Mouse (Mus musculus) heart, embryonic 13.5 days (tissue): Measurements from ENCODE around the gene 4931406P16Rik. TPM values are rescaled to one million over a fixed set of nuclear protein-coding genes. Genes with fewer than 3 reads are reported as not detected.

Experiments
- ATAC-seq: fragments of 200-750 bp; cut with Nextera tagmentation; 2 replicates; pipeline ENCODE4 v1.8.0; 2017; ENCODE audit warnings: moderate TSS enrichment; ENCODE audit not compliant: insufficient number of reproducible peaks, low FRiP score, low TSS enrichment; ENCODE audit errors: extremely low read depth
- H3K27ac ChIP-seq: fragments of 300-500 bp; sonication (generic); replicated peaks from 2 replicates; pipeline ENCODE4 v1.5.1; 2015; ENCODE audit warnings: moderate library complexity, mild to moderate bottlenecking, inconsistent platforms
- H3K27me3 ChIP-seq: fragments of 300-500 bp; sonication (generic); replicated peaks from 2 replicates; pipeline ENCODE4 v1.6.1; 2015; ENCODE audit warnings: mild to moderate bottlenecking, inconsistent platforms
- H3K36me3 ChIP-seq: fragments of 300-500 bp; sonication (generic); 2 replicates; pipeline ENCODE4 v1.6.1; 2015; ENCODE audit warnings: mild to moderate bottlenecking, inconsistent platforms
- H3K4me1 ChIP-seq: fragments of 300-500 bp; sonication (generic); 2 replicates; pipeline ENCODE4 v1.6.1; 2015; ENCODE audit warnings: inconsistent platforms
- H3K4me2 ChIP-seq: fragments of 300-500 bp; sonication (generic); 2 replicates; pipeline ENCODE4 v1.6.1; 2015; ENCODE audit warnings: inconsistent platforms, mild to moderate bottlenecking, moderate library complexity
- H3K4me3 ChIP-seq: fragments of 300-500 bp; sonication (generic); 2 replicates; pipeline ENCODE4 v1.5.1; 2015; ENCODE audit warnings: moderate library complexity, mild to moderate bottlenecking, inconsistent platforms
- H3K9ac ChIP-seq: fragments of 300-500 bp; sonication (generic); 2 replicates; pipeline ENCODE4 v1.6.1; 2015; ENCODE audit warnings: inconsistent platforms, mild to moderate bottlenecking, moderate library complexity
- H3K9me3 ChIP-seq: fragments of 300-500 bp; sonication (generic); 2 replicates; pipeline ENCODE4 v1.6.1; 2016; ENCODE audit warnings: inconsistent platforms
- WGBS: fragments of 180-500 bp; shearing (Covaris S2); methylation state at CpG from one replicate; pipeline ENCODE4 v1.1.7; 2015; ENCODE audit warnings: mixed read lengths; 5-methylcytosine and 5-hydroxymethylcytosine counted together
- polyA plus RNA-seq: library from polyadenylated mRNA; unstranded; fragments of >200 nt; fragmentation: Nextera tagmentation; extraction: Ambion mirVana; gene quantifications from 2 replicates; pipeline ENCODE4 v1.2.1, GENCODE M21; 2015

The 4931406P16Rik gene
- polyA plus RNA-seq, 1 experiment from 2014 or later = 28.4 TPM

DNA sequence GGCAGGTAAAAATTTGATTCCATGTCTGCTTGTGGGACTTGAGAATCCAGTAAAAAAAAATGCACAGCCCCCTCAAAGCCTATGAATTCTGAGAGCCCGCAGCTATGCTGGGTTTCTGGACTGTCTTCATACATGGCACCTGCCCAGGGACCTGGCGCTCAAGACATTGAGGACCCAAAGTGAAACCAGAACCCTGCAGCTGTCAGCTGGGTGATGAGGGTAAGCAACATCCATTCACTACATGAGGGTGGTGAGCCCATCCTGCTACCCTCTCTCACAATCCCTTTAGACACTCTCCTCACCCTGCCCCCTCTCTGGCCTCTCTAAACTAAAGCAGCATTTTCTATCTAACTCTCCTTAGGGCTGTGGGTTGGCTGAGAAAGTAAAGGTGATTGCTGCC lies 35.7 kb downstream of the 4931406P16Rik start:
- no peak overlapping the region for H3K4me2 ChIP-seq
- ATAC-seq = no peak
- no peak overlapping the region for H3K9ac ChIP-seq
- H3K27me3 ChIP-seq = no peaks in the 10 kb centered on the region
- peaks cover 4% of the 10 kb centered on the region; the same call in 1 of the 2 replicates for H3K9me3 ChIP-seq
- 94% methylated on average over 2 of the region's 2 CpGs for WGBS
- H3K4me3 ChIP-seq = no peak overlapping the region
- H3K27ac ChIP-seq = no peak overlapping the region
- H3K36me3 ChIP-seq = peaks cover 54% of the 10 kb centered on the region
- peaks cover 10% of the 10 kb centered on the region for H3K4me1 ChIP-seq

- Histone ChIP-seq H3K27me3 (no peaks in the 10 kb centered on the region), H3K4me2 (no peak overlapping the region), H3K9me3 (peaks cover 4% of the 10 kb centered on the region; the same call in 1 of the 2 replicates), H3K36me3 (peaks cover 45% of the 10 kb centered on the region), H3K4me3 (no peak overlapping the region), H3K27ac (no peak overlapping the region), H3K9ac (no peak overlapping the region), H3K4me1 (peaks cover 15% of the 10 kb centered on the region)
- WGBS = 94% methylated on average over 3 of the region's 3 CpGs
- no peak for ATAC-seq
These were observed 37.3 kb downstream of the 4931406P16Rik start for GRCm38 (mm10) chr7:34276066-34276465.

DNA sequence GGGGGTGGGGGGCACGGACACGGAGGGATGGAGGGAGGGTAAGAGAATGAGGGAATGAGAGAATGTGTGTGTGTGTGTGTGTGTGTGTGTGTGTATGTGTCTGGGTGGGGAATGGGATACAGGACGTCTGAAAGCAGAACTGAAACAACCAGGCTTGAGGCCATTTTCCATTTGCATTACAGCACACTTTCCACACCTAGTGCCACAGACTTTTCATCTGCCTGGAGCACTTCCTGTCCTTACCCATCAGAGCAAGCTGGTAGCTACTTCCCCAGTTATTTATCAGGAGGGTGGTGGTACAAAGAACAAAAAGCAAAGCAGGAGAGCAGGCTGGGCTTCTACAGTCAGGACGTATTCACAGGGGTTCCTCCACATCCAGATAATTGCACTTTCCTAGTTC lies 40.9 kb downstream of the 4931406P16Rik start:
- no peak for ATAC-seq
- 61% methylated on average over 4 of the region's 4 CpGs for WGBS
- Histone ChIP-seq H3K27ac (peak overlapping the region; percentile 24; the same call in 1 of the 2 replicates), H3K9ac (no peak overlapping the region), H3K27me3 (no peaks in the 10 kb centered on the region), H3K4me3 (no peak overlapping the region), H3K4me2 (no peak overlapping the region), H3K36me3 (peaks cover 27% of the 10 kb centered on the region), H3K9me3 (peaks cover 4% of the 10 kb centered on the region; the same call in 1 of the 2 replicates), H3K4me1 (peaks cover 48% of the 10 kb centered on the region)

GRCm38 (mm10) chr7:34268463-34268862 lies 44.9 kb downstream of the 4931406P16Rik start:
- peaks cover 6% of the 10 kb centered on the region for H3K36me3 ChIP-seq
- peaks cover 68% of the 10 kb centered on the region for H3K4me1 ChIP-seq
- H3K27ac ChIP-seq = peak overlapping the region; percentile 70
- H3K4me3 ChIP-seq = no peak overlapping the region
- peak overlapping the region; percentile 26; the same call in 1 of the 2 replicates for H3K4me2 ChIP-seq
- WGBS = 30% methylated on average over 1 of the region's 1 CpGs
- no peaks in the 10 kb centered on the region for H3K9me3 ChIP-seq
- no peak for ATAC-seq
- H3K27me3 ChIP-seq = no peaks in the 10 kb centered on the region
- no peak overlapping the region for H3K9ac ChIP-seq

DNA sequence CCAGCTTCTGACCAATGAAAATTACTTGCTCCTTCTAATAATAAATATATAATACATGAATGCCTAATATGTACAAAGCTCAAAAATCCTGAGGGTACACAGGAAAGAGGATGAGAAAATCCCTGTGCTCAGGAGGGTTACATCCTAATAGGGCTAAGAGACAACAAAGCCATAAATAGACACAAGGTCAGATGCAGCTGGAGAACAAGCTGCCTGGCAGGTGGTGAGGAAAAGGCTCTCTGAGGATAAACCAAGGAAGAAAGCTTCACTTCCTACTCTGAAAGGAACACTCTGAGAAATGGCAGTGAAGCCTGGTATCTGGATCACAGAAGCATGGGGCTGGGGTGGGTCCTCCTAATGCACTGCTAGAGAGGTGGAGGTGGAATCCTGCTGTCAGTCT lies 46.9 kb downstream of the 4931406P16Rik start:
- no peak overlapping the region for H3K4me3 ChIP-seq
- ATAC-seq = no peak
- peaks cover 23% of the 10 kb centered on the region for H3K36me3 ChIP-seq
- H3K27ac ChIP-seq = peak overlapping the region; percentile 70
- H3K27me3 ChIP-seq = no peaks in the 10 kb centered on the region
- H3K4me1 ChIP-seq = peaks cover 56% of the 10 kb centered on the region
- peak overlapping the region; percentile 26; the same call in 1 of the 2 replicates for H3K4me2 ChIP-seq
- peak overlapping the region; percentile 45; the same call in 1 of the 2 replicates for H3K9ac ChIP-seq
- H3K9me3 ChIP-seq = no peaks in the 10 kb centered on the region

DNA sequence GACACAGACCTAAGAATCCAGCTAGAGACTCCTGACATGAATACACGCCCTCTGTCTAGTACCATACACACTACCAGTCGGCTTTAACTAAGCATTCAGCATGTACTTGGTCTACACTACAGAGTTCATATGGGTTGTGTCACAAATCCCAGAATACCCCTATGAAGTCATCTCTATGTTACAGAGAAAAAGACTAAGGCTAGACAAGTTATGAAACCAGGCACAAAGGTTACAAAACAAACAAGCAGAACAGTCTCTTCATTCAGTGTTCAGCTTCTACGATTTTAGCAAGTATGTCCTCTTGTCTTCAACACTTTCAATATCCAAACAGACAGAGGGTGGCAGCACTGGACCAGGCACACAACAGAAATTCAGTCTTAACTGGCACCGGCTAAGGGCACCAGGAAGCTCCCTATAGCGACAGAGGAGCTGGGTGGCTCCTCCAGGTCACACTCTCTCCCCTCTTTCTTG lies 47.4 kb downstream of the 4931406P16Rik start:
- Histone ChIP-seq H3K36me3 (peaks cover 28% of the 10 kb centered on the region), H3K27me3 (no peaks in the 10 kb centered on the region), H3K4me3 (no peak overlapping the region), H3K9ac (peak overlapping the region; percentile 45), H3K4me2 (peak overlapping the region; percentile 26; the same call in 1 of the 2 replicates), H3K9me3 (no peaks in the 10 kb centered on the region), H3K4me1 (peaks cover 54% of the 10 kb centered on the region), H3K27ac (peak overlapping the region; percentile 70)
- no peak for ATAC-seq
- WGBS = 34% methylated on average over 5 of the region's 5 CpGs

DNA sequence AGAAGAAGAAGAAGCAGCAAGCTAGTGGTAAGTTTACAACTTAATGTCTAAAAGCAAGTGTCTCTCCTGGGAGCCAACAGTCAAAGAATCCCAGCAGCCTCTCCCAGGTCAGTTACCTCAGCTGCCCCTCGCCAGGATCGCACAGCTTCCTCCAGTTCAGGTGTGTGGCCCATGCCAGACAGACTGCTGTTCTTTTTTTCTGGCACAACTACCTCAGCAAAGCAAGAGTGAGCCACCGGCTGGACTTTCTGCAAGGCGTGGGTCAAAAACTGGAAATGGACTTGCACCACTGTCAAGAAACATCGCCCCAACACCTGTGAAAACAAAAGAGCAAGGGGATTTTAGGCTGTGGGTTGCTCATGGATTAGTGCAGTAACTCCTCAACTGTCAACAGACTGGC lies 49.9 kb downstream of the 4931406P16Rik start:
- H3K27ac ChIP-seq = no peak overlapping the region
- H3K9me3 ChIP-seq = no peaks in the 10 kb centered on the region
- H3K4me1 ChIP-seq = peaks cover 32% of the 10 kb centered on the region
- no peak overlapping the region for H3K4me3 ChIP-seq
- no peaks in the 10 kb centered on the region for H3K27me3 ChIP-seq
- WGBS = 87% methylated on average over 5 of the region's 5 CpGs
- no peak for ATAC-seq
- no peak overlapping the region for H3K4me2 ChIP-seq
- H3K9ac ChIP-seq = no peak overlapping the region
- H3K36me3 ChIP-seq = peaks cover 51% of the 10 kb centered on the region

DNA sequence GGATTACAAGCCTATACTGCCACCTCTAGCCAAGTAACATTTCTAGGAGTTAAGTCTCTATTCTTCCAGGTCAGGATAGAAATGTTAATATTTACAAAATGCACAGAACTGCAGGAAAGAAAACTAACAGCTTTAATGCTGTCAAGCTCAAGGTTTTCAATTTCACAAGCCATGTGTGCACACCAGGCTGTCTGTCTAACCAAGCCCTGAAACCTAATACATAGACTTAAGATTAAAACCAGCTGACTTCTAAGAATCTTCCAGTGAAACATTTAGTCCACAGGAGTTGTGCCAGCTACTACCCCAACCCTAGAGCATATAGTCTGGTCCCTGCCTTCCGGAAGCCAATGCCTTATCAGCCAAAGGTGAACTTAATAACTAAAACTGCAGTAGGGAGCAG lies 54.9 kb downstream of the 4931406P16Rik start:
- Histone ChIP-seq H3K27ac (no peak overlapping the region), H3K9me3 (no peaks in the 10 kb centered on the region), H3K27me3 (no peaks in the 10 kb centered on the region), H3K4me2 (no peak overlapping the region), H3K9ac (no peak overlapping the region), H3K4me1 (0 out of 2 replicates have a peak, but pooled peaks cover 3% of the 10 kb centered on the region), H3K4me3 (no peak overlapping the region), H3K36me3 (peaks cover 96% of the 10 kb centered on the region)
- 90% methylated on average over 1 of the region's 1 CpGs for WGBS
- no peak for ATAC-seq

DNA sequence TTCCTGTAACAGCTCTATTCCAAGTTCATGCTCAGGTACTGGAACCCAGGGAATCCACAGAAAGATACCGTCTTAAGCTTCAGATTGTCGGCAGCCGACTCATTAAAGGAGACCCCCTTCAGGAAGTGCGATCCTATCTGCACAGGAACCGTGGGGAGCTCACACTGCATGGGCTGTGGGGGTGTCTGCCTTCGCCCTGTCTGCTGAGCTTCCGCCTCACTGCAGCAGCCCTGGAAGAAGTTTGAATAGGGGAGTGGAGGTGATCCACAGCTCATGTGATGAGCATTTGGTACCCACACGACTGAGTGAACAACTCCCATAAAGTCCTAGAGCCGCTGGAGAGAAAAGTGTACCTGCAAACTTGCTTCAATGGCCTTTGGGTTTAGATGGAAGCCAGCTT lies 56.1 kb downstream of the 4931406P16Rik start:
- peaks cover 96% of the 10 kb centered on the region for H3K36me3 ChIP-seq
- H3K4me1 ChIP-seq = 0 out of 2 replicates have a peak, but pooled peaks cover 3% of the 10 kb centered on the region
- WGBS = 70% methylated on average over 9 of the region's 9 CpGs
- no peaks in the 10 kb centered on the region for H3K9me3 ChIP-seq
- no peak for ATAC-seq
- H3K4me2 ChIP-seq = no peak overlapping the region
- no peaks in the 10 kb centered on the region for H3K27me3 ChIP-seq
- no peak overlapping the region for H3K9ac ChIP-seq
- H3K27ac ChIP-seq = 0 out of 2 replicates have a peak overlapping the region, but pooled peaks have one; percentile 28
- no peak overlapping the region for H3K4me3 ChIP-seq

- H3K9ac ChIP-seq = 0 out of 2 replicates have a peak overlapping the region, but pooled peaks have one; percentile 24
- H3K4me3 ChIP-seq = no peak overlapping the region
- H3K27ac ChIP-seq = peak overlapping the region; percentile 39
- no peaks in the 10 kb centered on the region for H3K9me3 ChIP-seq
- no peak overlapping the region for H3K4me2 ChIP-seq
- ATAC-seq = no peak
- 0 out of 2 replicates have a peak, but pooled peaks cover 3% of the 10 kb centered on the region for H3K4me1 ChIP-seq
- WGBS = 81% methylated on average over 1 of the region's 1 CpGs
- peaks cover 92% of the 10 kb centered on the region for H3K36me3 ChIP-seq
- H3K27me3 ChIP-seq = no peaks in the 10 kb centered on the region
These were observed 57.4 kb downstream of the 4931406P16Rik start for GRCm38 (mm10) chr7:34255916-34256315.

GRCm38 (mm10) chr7:34255137-34255536 lies 58.2 kb downstream of the 4931406P16Rik start:
- no peak overlapping the region for H3K4me3 ChIP-seq
- no peak overlapping the region for H3K27ac ChIP-seq
- no peak for ATAC-seq
- peaks cover 92% of the 10 kb centered on the region for H3K36me3 ChIP-seq
- H3K27me3 ChIP-seq = no peaks in the 10 kb centered on the region
- H3K9ac ChIP-seq = no peak overlapping the region
- H3K9me3 ChIP-seq = no peaks in the 10 kb centered on the region
- 0 out of 2 replicates have a peak, but pooled peaks cover 3% of the 10 kb centered on the region for H3K4me1 ChIP-seq
- 61% methylated on average over 3 of the region's 3 CpGs for whole genome bisulfite sequencing
- no peak overlapping the region for H3K4me2 ChIP-seq

- WGBS = 90% methylated on average over 2 of the region's 2 CpGs
- no peak overlapping the region for H3K27ac ChIP-seq
- no peaks in the 10 kb centered on the region for H3K27me3 ChIP-seq
These were observed 61.3 kb downstream of the 4931406P16Rik start for GRCm38 (mm10) chr7:34252030-34252429.

More at GRCm38 (mm10) chr7:34252030-34252429, 61.3 kb downstream of the 4931406P16Rik start:
- no peak overlapping the region for H3K4me2 ChIP-seq
- H3K4me3 ChIP-seq = no peak overlapping the region
- 0 out of 2 replicates have a peak, but pooled peaks cover 3% of the 10 kb centered on the region for H3K4me1 ChIP-seq
- peaks cover 90% of the 10 kb centered on the region for H3K36me3 ChIP-seq
- no peaks in the 10 kb centered on the region for H3K9me3 ChIP-seq
- no peak for ATAC-seq
- no peak overlapping the region for H3K9ac ChIP-seq
